Mouse (Mus musculus) hindbrain, embryonic 11.5 days (tissue): ENCODE measurements around the gene Zic1. TPM values are rescaled to one million over a fixed set of nuclear protein-coding genes. Genes with fewer than 3 reads are reported as not detected.
A peak's percentile ranks its signal among the peaks of the same experiment; 100 is the strongest.

ENCODE experiments used
- ATAC-seq: fragments of 200-750 bp; cut with Nextera tagmentation; 2 replicates; pipeline ENCODE4 v1.8.0; 2017; ENCODE audit warnings: mild to moderate bottlenecking, moderate TSS enrichment, moderate library complexity; ENCODE audit not compliant: low FRiP score
- DNase-seq: peaks from one replicate; pipeline ENCODE4 v3.0.0-alpha.2; 2015; ENCODE audit warnings: low spot score
- H3K27ac ChIP-seq: fragments of 300-500 bp; sonication (generic); 2 replicates; pipeline ENCODE4 v1.5.1; 2014; ENCODE audit warnings: mild to moderate bottlenecking, low read depth, low read length
- H3K27me3 ChIP-seq: fragments of 300-500 bp; sonication (generic); 2 replicates; pipeline ENCODE4 v1.6.1; 2014; ENCODE audit warnings: mild to moderate bottlenecking, low read length, moderate library complexity, mixed read lengths; ENCODE audit not compliant: control insufficient read depth, insufficient read depth
- H3K36me3 ChIP-seq: fragments of 300-500 bp; sonication (generic); 2 replicates; pipeline ENCODE4 v1.6.1; 2014; ENCODE audit warnings: mild to moderate bottlenecking, low read length, moderate library complexity, mixed read lengths; ENCODE audit not compliant: control insufficient read depth, insufficient read depth
- H3K4me1 ChIP-seq: fragments of 300-500 bp; sonication (generic); replicated peaks from 2 replicates; pipeline ENCODE4 v1.6.1; 2014; ENCODE audit warnings: low read length, mixed read lengths; ENCODE audit not compliant: control insufficient read depth, insufficient read depth
- H3K4me2 ChIP-seq: fragments of 300-500 bp; sonication (generic); replicated peaks from 2 replicates; pipeline ENCODE4 v1.6.1; 2014; ENCODE audit warnings: mild to moderate bottlenecking, low read depth, low read length
- H3K4me3 ChIP-seq: fragments of 300-500 bp; sonication (generic); 2 replicates; pipeline ENCODE4 v1.5.1; 2014; ENCODE audit warnings: low read depth, low read length
- H3K9ac ChIP-seq: fragments of 300-500 bp; sonication (generic); 2 replicates; pipeline ENCODE4 v1.6.1; 2014; ENCODE audit warnings: low read depth, low read length
- H3K9me3 ChIP-seq: fragments of 300-500 bp; sonication (generic); 2 replicates; pipeline ENCODE4 v1.6.1; 2016; ENCODE audit warnings: low read length; ENCODE audit not compliant: control insufficient read depth
- WGBS: fragments of 180-500 bp; shearing (Covaris S2); extraction: QIAGEN DNeasy Blood & Tissue Kit; methylation state at CpG from one replicate; pipeline ENCODE4 v1.1.7; 2014; 5-methylcytosine and 5-hydroxymethylcytosine counted together
- polyA plus RNA-seq: library from polyadenylated mRNA; unstranded; fragments of >200 nt; fragmentation: Nextera tagmentation; extraction: Ambion mirVana; gene quantifications from 2 replicates; pipeline ENCODE4 v1.2.1, GENCODE M21; 2014

Gene Zic1
- polyA plus RNA-seq, 1 experiment from 2014 or later, result 23.8 TPM

DNA sequence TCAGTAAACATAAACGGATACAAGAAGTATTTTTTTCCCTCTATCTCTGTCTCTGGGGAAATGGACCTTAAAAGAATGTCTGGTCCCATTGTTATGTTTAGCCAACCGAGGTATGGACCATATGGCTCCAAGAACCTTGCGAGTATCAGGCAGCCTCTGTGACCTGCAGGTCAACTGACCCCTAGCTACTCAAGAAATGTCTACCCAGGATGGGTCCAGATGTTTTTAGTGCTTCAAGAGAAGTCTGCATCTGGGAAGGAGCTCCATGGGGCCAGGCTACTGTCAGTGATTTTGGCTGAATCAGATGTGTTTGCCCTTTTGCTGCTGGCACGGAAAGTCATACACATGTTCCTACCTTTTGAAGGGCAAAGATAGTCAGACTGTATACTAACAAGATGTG is 9.1 kb upstream of the Zic1 start:
- Histone ChIP-seq H3K9me3 (no peaks in the 10 kb centered on the region), H3K27ac (no peak overlapping the region), H3K27me3 (peaks cover 81% of the 10 kb centered on the region), H3K4me3 (no peak overlapping the region), H3K4me2 (no peak overlapping the region), H3K4me1 (peaks cover under 1% of the 10 kb centered on the region; the same call in 1 of the 2 replicates), H3K36me3 (no peaks in the 10 kb centered on the region), H3K9ac (no peak overlapping the region)
- no peak for ATAC-seq
- no peak for DNase-seq
- WGBS, result 6% methylated on average over 4 of the region's 4 CpGs

DNA sequence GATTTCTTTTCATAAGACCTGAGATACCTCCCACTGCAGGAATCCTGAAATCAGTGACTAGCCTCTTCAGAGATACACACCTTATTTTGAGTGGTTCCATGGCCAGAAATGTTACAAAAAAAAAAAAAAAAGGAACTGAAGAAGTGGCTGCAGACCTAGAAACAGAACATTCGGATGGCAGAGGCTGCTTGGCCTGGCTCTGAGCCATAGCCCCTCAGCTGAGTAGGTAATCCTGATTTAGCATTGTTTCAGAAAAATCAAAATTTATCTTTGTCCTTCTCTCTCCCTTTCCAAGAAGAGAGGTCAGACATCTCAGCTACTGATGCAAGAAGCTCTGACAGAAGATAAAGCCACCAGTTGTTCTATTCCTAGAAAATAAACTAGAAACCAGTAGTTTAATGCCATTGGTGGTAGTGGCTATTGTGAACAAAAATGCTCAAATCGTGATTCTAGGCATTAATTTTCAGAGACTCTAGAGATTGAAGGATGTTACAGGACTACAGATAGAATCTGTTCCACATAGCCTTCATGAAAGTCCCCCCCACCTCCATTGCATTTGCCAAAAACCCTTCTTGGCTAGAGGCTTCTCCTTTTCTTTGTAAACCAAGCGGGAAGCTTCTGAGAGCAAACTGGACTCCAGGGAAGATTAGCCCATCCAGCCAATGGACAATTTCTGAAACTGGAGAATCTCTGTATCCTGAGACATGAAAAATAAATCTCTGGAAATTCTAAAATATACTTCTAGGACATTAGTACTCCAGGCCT is 8.4 kb upstream of the Zic1 start:
- Histone ChIP-seq H3K4me1 (peaks cover 3% of the 10 kb centered on the region; the same call in 1 of the 2 replicates), H3K9ac (no peak overlapping the region), H3K4me2 (no peak overlapping the region), H3K9me3 (no peaks in the 10 kb centered on the region), H3K27ac (no peak overlapping the region), H3K36me3 (no peaks in the 10 kb centered on the region), H3K27me3 (peaks cover 81% of the 10 kb centered on the region), H3K4me3 (no peak overlapping the region)
- no peak for DNase-seq
- 22% methylated on average over 3 of the region's 3 CpGs for WGBS
- ATAC-seq, result no peak

DNA sequence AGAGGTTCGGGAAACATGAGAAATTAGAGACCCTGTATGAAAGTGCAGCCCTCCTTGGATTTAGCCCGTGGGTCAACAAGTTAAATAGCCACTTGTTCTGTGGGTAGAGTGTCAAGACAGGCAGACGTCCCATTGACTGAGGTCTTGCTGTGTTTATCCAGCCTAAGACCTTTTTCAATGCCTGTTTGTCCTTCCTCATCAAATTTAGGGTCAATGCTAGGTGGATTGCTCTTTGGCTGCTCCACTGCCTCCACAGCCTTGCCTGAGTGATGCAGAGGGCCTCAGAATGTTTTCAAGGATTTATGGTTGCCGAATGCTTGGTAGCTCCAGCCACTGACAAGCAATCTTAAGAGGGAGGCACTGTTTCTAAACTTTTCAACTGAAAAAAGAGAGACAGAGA is 6.0 kb upstream of the Zic1 start:
- ATAC-seq (no peak), DNase-seq (no peak)
- peaks cover 74% of the 10 kb centered on the region for H3K27me3 ChIP-seq
- H3K4me3 ChIP-seq, result no peak overlapping the region
- peaks cover 3% of the 10 kb centered on the region; the same call in 1 of the 2 replicates for H3K4me1 ChIP-seq
- 16% methylated on average over 4 of the region's 4 CpGs for WGBS
- no peaks in the 10 kb centered on the region for H3K36me3 ChIP-seq
- H3K4me2 ChIP-seq, result 0 out of 2 replicates have a peak overlapping the region, but pooled peaks have one; percentile 4
- H3K27ac ChIP-seq, result no peak overlapping the region
- H3K9ac ChIP-seq, result no peak overlapping the region
- no peaks in the 10 kb centered on the region for H3K9me3 ChIP-seq

DNA sequence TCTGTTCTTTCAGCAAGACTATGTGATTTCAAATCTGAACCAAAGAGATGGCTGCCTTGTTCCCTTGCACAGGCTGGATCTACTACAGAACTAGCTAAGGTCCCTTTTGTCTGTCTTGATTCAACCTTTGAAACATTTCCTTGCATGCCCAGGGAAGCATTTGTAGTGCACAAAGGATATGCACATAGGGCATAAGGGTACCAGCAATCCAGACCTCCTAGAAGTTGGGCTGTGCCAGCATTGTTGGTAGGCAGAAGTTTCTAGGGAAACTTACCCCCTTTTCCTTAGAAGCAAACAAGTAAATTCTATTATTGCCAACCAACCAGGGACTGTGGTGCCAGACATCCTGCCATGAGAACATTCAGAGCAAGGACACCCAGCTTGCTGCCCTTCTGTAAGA is 5.4 kb upstream of the Zic1 start:
- Histone ChIP-seq H3K4me3 (no peak overlapping the region), H3K9me3 (no peaks in the 10 kb centered on the region), H3K4me1 (peaks cover 3% of the 10 kb centered on the region; the same call in 1 of the 2 replicates), H3K27ac (no peak overlapping the region), H3K4me2 (peak overlapping the region; percentile 34; the same call in 1 of the 2 replicates), H3K27me3 (peaks cover 72% of the 10 kb centered on the region), H3K9ac (no peak overlapping the region; the same call in 1 of the 2 replicates), H3K36me3 (no peaks in the 10 kb centered on the region)
- ATAC-seq (no peak), DNase-seq (no peak)

DNA sequence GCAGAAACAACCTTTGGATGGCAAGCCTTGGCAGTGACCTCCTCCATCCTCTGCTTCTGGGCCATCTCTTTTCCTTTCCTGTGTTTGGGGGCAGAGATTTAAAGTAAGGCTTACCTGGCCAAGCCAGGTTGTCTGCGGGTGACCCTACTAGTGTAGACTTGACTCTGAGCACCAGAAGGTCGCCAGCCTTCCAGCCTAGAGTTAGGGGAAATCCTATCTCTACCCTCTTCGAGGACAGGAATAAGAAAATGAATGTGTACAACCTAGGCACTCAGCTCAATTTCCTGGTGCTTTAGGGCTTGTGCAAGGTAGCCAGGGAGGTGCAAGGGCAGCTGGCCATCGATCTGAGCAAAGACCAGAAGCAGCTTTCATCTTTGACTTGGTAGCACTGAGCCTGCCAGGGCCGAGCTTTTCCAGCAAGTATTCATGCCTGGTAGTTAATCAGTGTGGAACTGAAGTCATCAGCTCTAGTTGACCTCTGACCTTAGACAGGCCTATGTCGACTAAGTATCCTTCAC is 4.6 kb upstream of the Zic1 start:
- ATAC-seq (no peak), DNase-seq (no peak)
- H3K4me2 ChIP-seq, result peak overlapping the region; percentile 34
- H3K9ac ChIP-seq, result peak overlapping the region; percentile 64
- peaks cover 71% of the 10 kb centered on the region for H3K27me3 ChIP-seq
- H3K27ac ChIP-seq, result peak overlapping the region; percentile 86
- no peaks in the 10 kb centered on the region for H3K36me3 ChIP-seq
- 14% methylated on average over 6 of the region's 6 CpGs for WGBS
- peak overlapping the region; percentile 34 for H3K4me3 ChIP-seq
- peaks cover 3% of the 10 kb centered on the region; the same call in 1 of the 2 replicates for H3K4me1 ChIP-seq
- H3K9me3 ChIP-seq, result no peaks in the 10 kb centered on the region

DNA sequence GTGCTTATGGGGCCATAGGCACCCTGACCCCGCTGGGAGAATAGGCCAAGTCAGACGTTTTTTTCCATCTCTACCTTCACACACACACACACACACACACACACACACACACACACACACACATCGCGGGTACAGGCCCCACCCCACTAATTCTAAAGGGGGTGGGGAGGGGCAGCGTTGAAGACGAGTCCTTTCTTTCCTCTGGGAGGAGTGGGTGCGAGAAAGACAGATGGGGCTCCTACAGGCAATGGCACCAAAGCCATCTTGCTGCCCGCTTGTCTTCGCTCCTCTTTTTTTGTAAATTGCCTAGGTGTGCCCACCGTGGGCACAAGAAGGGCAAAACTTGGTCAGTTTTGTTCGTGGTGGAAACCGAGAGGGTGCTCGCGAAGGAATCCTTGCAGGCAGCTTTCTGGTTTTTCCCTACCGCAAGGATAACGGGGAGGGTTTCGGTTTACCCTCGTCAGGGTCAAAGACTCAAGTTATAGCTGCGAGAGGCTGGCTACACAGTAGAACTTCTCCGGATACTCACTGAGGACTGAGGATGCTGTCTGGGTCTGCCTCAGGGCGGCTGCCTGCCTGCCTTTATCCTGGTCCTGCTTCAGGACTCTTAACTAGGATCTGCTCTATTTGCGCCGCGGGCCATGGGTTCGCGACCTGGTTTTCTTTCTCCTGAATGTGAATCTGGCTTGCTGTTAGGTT is 3.8 kb upstream of the Zic1 start:
- DNase-seq (no peak), ATAC-seq (no peak)
- H3K27me3 ChIP-seq, result peaks cover 71% of the 10 kb centered on the region
- H3K4me1 ChIP-seq, result peaks cover 3% of the 10 kb centered on the region; the same call in 1 of the 2 replicates
- peak overlapping the region; percentile 34 for H3K4me2 ChIP-seq
- peak overlapping the region; percentile 64 for H3K9ac ChIP-seq
- no peaks in the 10 kb centered on the region for H3K9me3 ChIP-seq
- 2% methylated on average over 23 of the region's 26 CpGs for WGBS
- peak overlapping the region; percentile 34 for H3K4me3 ChIP-seq
- no peaks in the 10 kb centered on the region for H3K36me3 ChIP-seq
- peak overlapping the region; percentile 86 for H3K27ac ChIP-seq

DNA sequence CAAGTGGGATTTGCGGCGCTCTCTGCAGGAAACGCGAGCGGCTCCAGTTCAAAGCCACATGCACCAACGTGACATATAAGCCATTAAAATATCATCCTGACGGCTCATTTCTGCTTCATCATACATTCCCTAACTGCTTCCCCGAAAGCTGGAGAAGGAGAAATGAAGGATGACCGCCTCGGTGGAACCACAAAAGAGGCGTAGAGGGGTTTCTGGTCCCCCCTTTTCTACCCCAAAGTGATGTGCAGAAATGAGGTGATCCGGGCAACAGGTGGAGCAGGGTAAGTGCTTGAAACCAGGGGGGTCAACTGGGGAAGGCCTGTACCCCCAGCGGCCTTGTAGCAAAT is 3.3 kb upstream of the Zic1 start:
- H3K4me3 ChIP-seq, result peak overlapping the region; percentile 34
- H3K9me3 ChIP-seq, result no peaks in the 10 kb centered on the region
- DNase-seq (no peak), ATAC-seq (no peak)
- H3K4me1 ChIP-seq, result peaks cover 3% of the 10 kb centered on the region; the same call in 1 of the 2 replicates
- H3K9ac ChIP-seq, result peak overlapping the region; percentile 64
- peaks cover 69% of the 10 kb centered on the region for H3K27me3 ChIP-seq
- peak overlapping the region; percentile 34 for H3K4me2 ChIP-seq
- WGBS, result 3% methylated on average over 13 of the region's 13 CpGs
- no peaks in the 10 kb centered on the region for H3K36me3 ChIP-seq
- H3K27ac ChIP-seq, result peak overlapping the region; percentile 86; the same call in 1 of the 2 replicates

DNA sequence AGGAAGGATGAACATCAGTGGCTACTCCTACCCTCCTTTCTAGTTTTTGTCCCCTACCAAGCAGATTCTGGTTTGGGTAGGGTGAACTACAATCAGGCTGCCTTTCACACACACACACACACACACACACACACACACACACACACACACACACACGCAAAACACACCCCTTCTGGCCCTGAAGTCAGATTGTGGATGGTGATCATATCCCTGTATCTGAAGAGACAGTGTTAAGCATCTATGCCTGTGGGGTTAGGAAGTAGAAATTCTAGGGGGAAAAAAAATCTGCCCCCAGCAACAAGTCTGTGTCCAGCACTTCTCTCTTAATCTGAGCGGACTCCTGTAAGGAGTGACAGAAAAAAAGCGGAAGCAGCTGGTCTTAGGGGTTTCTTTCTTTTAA is 2.5 kb upstream of the Zic1 start:
- peak overlapping the region; percentile 34 for H3K4me2 ChIP-seq
- H3K27ac ChIP-seq, result peak overlapping the region; percentile 86
- peak; percentile 43 for DNase-seq
- peak overlapping the region; percentile 64 for H3K9ac ChIP-seq
- no peak for ATAC-seq
- peaks cover 3% of the 10 kb centered on the region; the same call in 1 of the 2 replicates for H3K4me1 ChIP-seq
- no peaks in the 10 kb centered on the region for H3K9me3 ChIP-seq
- no peaks in the 10 kb centered on the region for H3K36me3 ChIP-seq
- WGBS, result 3% methylated on average over 3 of the region's 3 CpGs
- H3K27me3 ChIP-seq, result peaks cover 71% of the 10 kb centered on the region
- H3K4me3 ChIP-seq, result peak overlapping the region; percentile 34
